Mouse (Mus musculus): Measurements from ENCODE around the gene Grk5.
"Not testable (repeated sequence)": the region's sequence is repeated elsewhere in the genome, so short reads cannot be mapped to it uniquely, and the experiment has no call there.

Gene Grk5

GRCm38 (mm10) chr19:60889714-60890315 is at the start of gene Grk5:
Gene Grk5 (plus strand): TSS chr19:60889749.
- in situ Hi-C loops (cut with MseI, MboI): loop anchor here in 1 of 2 experiments (5.0 kb wide), 1 partner anchor 192 kb away; no protein-coding TSS in a partner anchor

DNA sequence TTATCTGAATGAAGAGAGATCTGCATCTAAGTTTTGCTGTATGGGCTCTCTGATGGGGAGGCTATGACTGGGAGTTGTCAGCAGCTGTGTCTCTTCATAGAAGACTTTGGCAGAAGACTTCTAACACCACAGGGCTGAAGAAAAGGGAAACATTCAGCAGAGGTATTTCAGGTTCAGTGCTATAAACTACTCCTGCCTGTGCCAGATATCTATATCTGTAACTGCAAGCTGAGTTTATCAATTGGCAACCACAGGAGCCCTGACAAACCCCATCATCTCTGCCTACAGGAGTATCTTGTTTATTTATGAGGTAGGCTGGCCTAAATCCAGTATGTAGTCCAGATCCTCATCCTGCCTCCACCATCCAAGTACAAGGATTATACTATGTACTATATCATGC is 46.2 kb upstream of the Grk5 start:
- in situ Hi-C loops (cut with MseI, MboI): no loop called here

GRCm38 (mm10) chr19:60845731-60846130 is 43.8 kb upstream of the Grk5 start:
- in situ Hi-C loops (cut with MseI, MboI): no loop called here

DNA sequence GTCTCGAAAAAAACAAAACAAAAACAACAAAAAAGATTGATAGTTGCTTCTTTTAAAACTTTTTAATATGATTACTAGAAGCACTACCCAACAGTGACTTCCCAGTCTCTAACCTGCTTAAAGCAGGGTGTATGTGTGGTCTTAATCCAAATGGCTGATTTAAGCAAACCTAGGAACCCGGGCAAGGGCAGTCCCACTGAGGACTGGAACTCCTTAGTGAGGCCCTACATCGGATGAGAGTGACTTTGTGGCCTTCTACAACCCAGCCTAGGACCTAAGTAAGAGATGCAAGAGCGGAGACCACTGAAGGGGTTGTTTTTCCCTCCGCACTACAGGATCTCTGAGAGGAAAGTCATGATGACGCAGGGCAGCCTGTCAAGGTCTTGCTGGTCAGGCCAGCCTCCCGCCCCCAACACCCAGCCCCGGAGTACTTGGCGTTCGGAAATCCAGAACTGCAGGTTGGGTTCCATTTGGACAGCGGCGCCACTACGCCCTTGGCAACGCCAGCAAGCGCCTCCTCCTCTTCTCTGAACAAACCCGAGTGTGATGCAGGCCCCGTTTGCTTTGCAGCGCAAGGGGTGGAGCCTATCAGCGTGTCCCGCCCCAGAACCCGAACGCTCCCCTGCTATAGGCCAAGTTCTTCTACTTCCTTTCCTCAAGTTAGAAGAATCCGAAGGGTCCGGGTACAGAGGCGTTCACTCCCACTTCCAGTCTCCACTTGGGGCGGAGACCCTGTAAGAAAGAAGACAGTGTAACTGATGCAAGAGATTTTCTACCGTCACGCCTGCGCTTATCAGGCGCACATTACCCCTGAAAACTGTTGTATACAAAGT is 28.5 kb upstream of the Grk5 start, which contains the start of gene Sfxn4:
Gene Sfxn4 (minus strand): TSS at position 612 of the 833 bp plus-strand sequence.
- in situ Hi-C loops (cut with MseI, MboI): no loop called here

- in situ Hi-C loops (cut with MseI, MboI): not testable (repeated sequence)
Measured at GRCm38 (mm10) chr19:60866169-60866568, 23.4 kb upstream of the Grk5 start.

DNA sequence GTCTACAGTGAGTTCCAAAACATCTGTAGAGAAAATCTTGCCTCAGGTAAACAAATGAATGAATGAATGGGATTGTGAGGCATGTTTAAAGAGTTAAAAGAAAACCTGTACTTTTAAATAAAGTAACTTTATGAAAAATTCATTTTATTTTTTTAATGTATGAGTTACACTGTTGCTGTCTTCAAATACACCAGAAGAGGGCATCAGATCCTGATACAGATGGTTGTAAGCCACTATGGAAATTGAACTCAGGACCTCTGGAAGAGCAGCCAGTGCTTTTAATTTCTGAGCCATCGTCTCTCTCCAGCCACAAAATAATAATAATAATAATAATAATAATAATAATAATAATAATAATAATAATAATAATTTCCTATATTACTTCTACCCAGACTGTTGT is 19.1 kb upstream of the Grk5 start:
- in situ Hi-C loops (cut with MseI, MboI): no loop called here

GRCm38 (mm10) chr19:60871366-60871765 is 18.2 kb upstream of the Grk5 start:
- in situ Hi-C loops (cut with MseI, MboI): no loop called here

DNA sequence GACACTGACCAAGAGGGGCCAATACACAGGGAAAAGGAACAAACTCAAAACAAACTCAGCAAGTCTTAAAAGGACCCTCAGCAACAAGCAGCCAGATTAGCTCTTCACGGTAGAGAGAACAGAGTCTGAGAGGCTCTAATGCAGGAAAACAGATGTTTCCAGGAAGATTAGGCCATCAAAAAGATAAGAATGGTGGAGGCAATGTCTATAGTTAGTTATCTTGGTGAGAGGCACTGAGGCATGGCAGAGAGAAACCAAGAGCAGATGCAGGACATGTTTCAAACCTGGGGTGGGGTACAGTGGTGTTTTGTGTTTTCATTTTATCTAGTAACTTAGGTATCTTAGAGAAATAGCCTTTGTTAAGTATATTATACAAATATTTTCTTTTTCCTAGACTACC is 17.3 kb upstream of the Grk5 start:
- in situ Hi-C loops (cut with MseI, MboI): no loop called here

GRCm38 (mm10) chr19:60873501-60873900 is 16.0 kb upstream of the Grk5 start:
- in situ Hi-C loops (cut with MseI, MboI): no loop called here

GRCm38 (mm10) chr19:60874064-60874694 is 15.4 kb upstream of the Grk5 start, which contains the start of gene Prdx3:
Gene Prdx3 (minus strand): TSS chr19:60874556.
- in situ Hi-C loops (cut with MseI, MboI): no loop called here

DNA sequence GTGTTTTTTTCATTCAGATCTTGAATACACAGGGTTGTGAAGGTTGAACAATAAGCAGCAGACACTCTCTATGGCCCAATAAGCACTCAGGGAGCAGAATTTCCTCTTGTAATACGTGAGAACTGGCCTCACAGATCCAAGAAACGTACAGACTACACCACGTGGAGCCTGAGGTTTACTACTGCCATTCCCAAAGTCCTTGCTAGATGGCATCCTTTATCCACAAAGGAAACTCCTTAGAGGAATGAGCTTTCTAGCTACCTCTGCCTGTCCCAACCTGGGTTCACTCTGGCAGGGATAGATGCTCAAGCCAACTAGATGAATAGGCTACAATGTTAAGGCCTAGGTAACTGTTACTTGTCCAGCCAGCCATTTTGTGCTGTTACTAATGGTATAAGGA is 6.4 kb upstream of the Grk5 start:
- in situ Hi-C loops (cut with MseI, MboI): loop anchor here in 1 of 2 experiments (5.0 kb wide), 1 partner anchor 204 kb away; no protein-coding TSS in a partner anchor

DNA sequence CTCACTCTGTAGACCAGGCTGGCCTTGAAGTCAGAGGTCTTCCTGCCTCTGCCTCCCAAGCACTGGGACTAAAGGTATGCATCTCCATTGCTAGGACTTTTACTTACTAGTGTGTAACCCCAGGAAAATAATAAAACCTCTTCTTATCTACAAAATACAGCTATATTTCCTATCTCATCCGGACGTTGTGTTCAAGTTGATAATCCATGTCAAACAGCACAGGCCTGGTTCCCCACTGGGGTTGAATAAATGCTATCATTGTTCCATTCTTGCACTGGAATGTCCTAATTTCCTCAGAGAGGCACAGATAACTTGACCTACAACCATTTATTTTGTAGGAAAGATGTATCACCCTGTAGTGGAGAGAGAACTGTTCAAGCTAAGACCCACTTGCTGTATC is 1.9 kb upstream of the Grk5 start:
- in situ Hi-C loops (cut with MseI, MboI): no loop called here

DNA sequence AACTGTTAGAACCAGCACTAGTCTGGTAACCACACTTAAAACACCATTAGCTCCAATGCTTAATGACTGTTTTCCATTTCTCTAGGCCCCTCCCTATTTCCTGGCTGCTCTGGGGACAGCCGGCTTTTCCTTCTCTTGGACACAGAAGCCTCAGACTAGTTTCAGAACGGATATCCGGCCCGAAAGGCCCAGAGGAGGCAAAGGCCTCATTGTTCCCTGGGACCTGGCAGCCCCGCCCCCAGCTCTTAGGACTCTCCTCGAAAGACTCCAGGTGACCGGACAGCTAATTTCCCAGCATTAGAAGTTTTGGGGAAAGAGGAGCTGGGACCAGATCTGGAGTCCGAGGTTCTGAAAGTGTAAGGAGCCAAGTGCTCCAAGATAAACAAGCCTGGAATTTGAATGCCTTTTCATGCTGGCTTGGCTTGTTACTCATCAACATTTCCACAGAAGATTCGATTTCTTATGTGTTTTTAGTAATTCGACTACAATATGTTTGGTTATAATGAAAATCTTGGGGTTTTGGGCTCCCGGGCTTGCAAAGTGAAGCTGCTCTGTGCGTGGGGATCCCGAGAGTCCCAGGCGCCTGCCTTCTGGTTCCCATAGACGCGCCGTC is 342 bp upstream of the Grk5 start:
- in situ Hi-C loops (cut with MseI, MboI): no loop called here

GRCm38 (mm10) chr19:60890391-60891122 is 1.0 kb downstream of the Grk5 start:
- in situ Hi-C loops (cut with MseI, MboI): loop anchor here in 1 of 2 experiments (5.0 kb wide), 1 partner anchor 192 kb away; no protein-coding TSS in a partner anchor

DNA sequence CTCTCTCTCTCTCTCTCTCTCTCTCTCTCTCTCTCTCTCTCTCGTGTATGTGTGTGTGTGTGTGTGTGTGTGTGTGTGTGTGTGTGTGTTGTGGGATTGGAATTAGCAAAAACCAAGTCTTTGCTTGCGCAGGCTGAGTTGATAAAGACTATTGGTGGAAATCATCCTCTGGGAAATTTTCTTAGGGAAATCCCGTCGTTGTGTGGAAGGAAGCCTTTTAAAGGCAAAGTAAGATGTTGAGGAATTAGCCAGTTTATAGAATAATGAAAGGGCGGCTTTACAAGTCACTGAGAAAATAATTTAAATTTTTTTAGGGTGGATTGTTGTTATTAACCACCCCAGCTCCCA is 1.5 kb downstream of the Grk5 start:
- in situ Hi-C loops (cut with MseI, MboI): loop anchor here in 1 of 2 experiments (5.0 kb wide), 1 partner anchor 191 kb away; no protein-coding TSS in a partner anchor

DNA sequence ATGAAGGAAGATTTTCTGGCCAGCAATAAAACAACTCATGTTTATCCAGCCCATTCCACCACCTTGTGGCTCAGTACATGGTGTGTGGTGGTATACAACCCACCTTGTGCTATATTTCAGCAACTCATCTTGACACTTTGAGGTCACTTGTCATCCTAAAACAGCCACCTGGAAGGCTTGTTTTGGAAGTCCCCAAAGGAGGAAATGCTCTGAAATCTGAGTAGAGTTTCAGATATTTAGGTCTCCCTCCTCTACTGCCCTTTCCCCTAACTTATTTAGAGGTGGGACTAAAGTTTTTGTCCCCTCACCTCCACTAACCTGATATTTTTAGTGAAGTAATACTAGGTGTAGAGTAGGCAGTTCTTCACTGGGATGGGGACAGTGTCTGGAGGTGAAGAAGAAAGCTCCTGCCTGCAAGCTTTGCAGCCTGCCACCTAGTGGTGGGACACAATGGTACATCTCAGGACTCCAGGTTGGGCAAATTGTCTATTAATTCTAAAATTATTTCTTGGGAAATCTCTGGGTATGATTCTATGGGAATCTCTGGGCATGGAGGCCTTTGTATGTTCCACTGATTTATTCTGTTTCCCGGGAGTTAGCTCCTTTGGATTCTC is 2.5 kb downstream of the Grk5 start:
- in situ Hi-C loops (cut with MseI, MboI): loop anchor here in 1 of 2 experiments (5.0 kb wide), 1 partner anchor 190 kb away; no protein-coding TSS in a partner anchor

GRCm38 (mm10) chr19:60895251-60895880 is 5.8 kb downstream of the Grk5 start:
- in situ Hi-C loops (cut with MseI, MboI): no loop called here

DNA sequence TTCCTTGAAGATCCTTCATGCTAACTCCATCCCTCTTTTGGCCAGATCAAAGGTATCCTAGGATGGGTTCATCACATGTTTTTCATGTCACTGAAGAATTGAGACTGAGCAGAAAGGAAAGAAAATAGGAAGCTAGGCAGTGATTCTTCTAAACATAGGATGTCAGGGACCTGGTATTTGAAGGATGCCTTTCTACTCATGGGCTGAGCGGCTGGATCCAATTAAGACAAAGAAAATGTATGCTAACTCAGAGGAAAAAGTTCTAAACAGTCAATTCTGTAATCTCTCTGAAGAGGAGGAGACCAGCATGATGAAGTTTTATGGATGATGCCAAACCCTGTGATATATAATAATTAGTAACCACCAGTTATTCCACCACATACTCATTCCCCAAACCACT is 13.6 kb downstream of the Grk5 start:
- in situ Hi-C loops (cut with MseI, MboI): no loop called here

DNA sequence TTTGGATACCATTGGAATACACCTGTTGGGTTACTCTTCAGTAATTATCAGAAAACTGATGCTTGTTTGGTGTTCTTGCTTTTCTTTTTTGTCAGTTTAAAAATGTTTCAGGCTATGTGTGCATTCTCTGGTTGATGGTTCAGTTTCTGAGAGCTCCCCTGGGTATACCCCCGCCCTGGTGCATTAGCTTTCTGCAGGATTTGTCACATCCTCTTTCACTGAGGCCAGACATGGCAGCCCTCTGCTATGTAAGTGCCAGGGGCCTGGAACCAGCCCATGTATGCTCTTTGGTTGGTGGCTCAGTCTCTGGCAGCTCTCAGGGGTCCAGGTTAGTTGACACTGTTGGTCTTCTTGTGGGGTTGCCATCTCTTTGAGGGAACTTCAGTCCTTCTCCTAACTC is 14.4 kb downstream of the Grk5 start:
- in situ Hi-C loops (cut with MseI, MboI): no loop called here

- in situ Hi-C loops (cut with MseI, MboI): no loop called here
Measured at GRCm38 (mm10) chr19:60905477-60905876, 15.9 kb downstream of the Grk5 start.

All from mouse trophoblast stem cell (cell line).